Mouse (Mus musculus): ENCODE results near the gene Nudt3. TPM values are rescaled to one million over a fixed set of nuclear protein-coding genes. Genes with fewer than 3 reads are reported as not detected.

The Nudt3 gene
- polyA plus RNA-seq, 1 experiment from 2014 or later, result 47.4 TPM

DNA sequence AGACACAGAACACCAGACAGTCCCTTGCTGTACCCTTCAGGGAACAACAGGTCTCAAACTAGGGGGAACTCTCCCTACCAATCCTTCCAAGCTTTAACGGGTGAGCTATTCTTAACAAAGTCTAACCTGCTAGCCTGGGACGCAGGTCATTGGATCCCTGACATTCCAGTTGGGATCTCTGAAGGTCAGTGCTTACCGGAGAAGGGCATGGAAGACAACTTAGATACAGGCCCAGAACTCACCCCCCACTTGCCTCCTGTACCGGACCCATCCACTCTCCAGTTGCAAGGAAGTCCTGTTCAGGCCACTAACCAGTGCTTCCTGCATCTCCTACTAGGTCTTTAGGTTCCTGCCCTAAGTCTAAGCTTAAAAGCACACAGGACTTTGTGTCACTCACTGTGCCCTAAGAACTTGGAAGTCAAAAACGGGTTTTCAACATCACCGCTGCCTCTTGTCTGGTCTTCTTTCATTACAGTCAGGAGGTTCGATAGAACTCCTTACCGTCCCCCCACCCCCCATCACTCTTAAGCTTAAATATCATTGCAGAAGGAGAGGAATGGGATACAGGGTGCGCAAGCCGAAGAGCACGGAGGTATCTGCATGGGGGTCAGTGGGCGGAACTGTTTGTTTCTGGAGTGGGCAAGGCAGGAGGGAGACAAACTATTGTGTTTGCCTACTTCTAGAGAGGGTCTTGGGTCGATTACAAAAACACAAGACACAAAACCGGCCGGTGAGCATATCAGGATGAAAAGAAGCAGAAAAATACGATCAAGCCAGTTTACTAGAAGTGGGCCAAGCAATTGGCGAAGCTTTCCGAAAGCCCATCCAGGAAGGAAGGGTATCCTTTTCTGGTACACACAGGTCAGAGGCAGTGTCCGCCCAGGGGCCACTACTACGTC is 69.0 kb downstream of the Nudt3 start:
- peak overlapping the region; percentile 94 for H3K9ac ChIP-seq (ENCODE audit: low read depth, low read length)
- H3K27me3 ChIP-seq (ENCODE audit: control insufficient read depth, insufficient read depth, low read length), result no peaks in the 10 kb centered on the region
- peak overlapping the region; percentile 91 for H3K4me3 ChIP-seq (ENCODE audit: low read depth, low read length)
- peak overlapping the region; percentile 99 for H3K27ac ChIP-seq (ENCODE audit: low read depth, low read length)
- peak overlapping the region; percentile 93 for H3K4me2 ChIP-seq
- H3K4me1 ChIP-seq (ENCODE audit: control insufficient read depth, insufficient read depth, low read length), result peaks cover 26% of the 10 kb centered on the region
- no peak for ATAC-seq (replicated peaks; ENCODE audit: insufficient number of reproducible peaks, low FRiP score, low TSS enrichment)
- H3K36me3 ChIP-seq (ENCODE audit: control insufficient read depth, insufficient read depth, low read length), result no peaks in the 10 kb centered on the region
- 40% methylated on average over 20 of the region's 20 CpGs for WGBS (ENCODE audit: insufficient replicate concordance)
- no peaks in the 10 kb centered on the region for H3K9me3 ChIP-seq (replicated peaks; ENCODE audit: control insufficient read depth, low read length)

DNA sequence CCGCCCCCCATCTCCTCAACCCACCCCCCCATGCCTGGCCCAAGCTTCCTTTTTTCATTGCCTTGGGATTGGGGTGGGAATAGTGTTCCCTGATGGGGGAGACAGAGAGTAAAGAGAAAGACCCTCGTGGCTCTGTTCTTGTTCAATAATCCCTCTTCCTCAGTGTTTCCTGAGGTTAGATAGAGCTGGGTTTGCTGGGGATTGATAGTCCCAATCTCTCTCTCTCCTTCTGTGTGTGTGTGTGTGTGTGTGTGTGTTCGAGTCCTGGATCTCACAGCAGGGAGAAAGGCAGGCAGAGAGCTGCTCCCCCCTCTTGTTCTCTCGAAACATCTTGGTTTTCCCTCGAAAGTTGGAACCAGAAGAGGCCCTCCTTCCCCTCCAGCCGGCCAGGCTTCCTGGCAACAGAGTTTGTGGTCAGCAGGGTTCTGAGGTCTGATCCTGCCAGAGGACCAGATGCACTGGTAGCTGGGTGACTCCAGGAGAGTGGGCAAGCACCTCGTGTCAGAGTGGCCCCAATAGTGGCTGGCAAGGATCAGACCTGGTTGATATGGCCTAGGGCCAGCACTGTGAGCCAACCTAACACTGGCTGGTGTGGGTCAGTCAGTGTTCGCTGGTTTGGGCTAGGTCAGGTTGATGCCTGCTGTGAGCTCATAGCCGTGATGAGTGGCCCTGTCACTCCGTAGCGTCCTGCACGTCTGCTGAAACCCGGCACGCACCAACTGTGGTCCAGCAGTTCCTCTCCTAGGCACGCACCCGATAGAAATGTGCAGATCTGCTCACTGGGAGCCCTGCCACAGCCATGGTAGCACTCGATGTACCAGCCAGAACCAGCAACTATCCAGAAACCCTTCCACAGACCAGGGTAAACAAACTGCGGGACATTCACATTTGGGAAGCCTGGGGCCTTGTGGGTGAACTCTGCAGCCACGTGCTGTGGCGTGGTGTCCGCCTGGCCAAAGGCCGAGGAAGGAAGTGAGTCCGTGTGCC is 70.8 kb downstream of the Nudt3 start:
- H3K27me3 ChIP-seq (ENCODE audit: control insufficient read depth, insufficient read depth, low read length), result no peaks in the 10 kb centered on the region

DNA sequence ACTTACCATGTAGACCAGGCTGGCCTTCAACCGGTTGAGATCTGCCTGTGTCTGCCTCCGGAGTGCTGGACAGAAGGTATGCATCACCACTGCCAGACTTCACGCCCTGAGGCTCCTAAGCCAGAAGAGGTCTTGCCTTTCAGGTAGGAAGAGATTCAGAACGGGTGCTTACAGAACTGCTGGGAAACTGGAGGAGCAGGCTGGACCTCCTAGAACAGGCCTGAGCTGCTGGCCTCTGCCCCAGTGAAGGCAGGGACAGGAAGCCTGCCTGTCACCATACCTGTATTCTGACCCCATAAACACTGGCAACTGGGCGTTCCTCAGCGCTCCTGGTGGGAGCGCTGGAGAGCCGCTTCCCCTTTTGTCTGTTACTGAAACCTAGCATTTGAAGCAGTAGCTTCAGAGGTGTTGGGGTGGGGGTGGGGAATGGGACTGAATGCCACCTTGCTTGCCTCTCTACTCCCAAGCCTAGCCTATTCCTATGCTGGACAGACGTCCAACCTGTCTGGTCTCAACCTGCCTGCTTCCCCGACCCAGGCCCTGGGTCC is 71.8 kb downstream of the Nudt3 start:
- no peak for ATAC-seq (replicated peaks; ENCODE audit: insufficient number of reproducible peaks, low FRiP score, low TSS enrichment)
- no peaks in the 10 kb centered on the region for H3K9me3 ChIP-seq (replicated peaks; ENCODE audit: control insufficient read depth, low read length)
- no peak overlapping the region for H3K9ac ChIP-seq (ENCODE audit: low read depth, low read length)
- no peak overlapping the region for H3K27ac ChIP-seq (ENCODE audit: low read depth, low read length)
- 59% methylated on average over 10 of the region's 10 CpGs for WGBS (ENCODE audit: insufficient replicate concordance)
- no peaks in the 10 kb centered on the region for H3K36me3 ChIP-seq (ENCODE audit: control insufficient read depth, insufficient read depth, low read length)
- H3K4me3 ChIP-seq (ENCODE audit: low read depth, low read length), result no peak overlapping the region
- H3K4me1 ChIP-seq (ENCODE audit: control insufficient read depth, insufficient read depth, low read length), result peaks cover 12% of the 10 kb centered on the region
- no peaks in the 10 kb centered on the region for H3K27me3 ChIP-seq (ENCODE audit: control insufficient read depth, insufficient read depth, low read length)
- H3K4me2 ChIP-seq, result no peak overlapping the region

More for the DNA sequence above, 70.8 kb downstream of the Nudt3 start:
- H3K9me3 ChIP-seq (replicated peaks; ENCODE audit: control insufficient read depth, low read length), result no peaks in the 10 kb centered on the region
- no peak overlapping the region for H3K9ac ChIP-seq (ENCODE audit: low read depth, low read length)
- no peak for ATAC-seq (replicated peaks; ENCODE audit: insufficient number of reproducible peaks, low FRiP score, low TSS enrichment)
- H3K4me1 ChIP-seq (ENCODE audit: control insufficient read depth, insufficient read depth, low read length), result peaks cover 12% of the 10 kb centered on the region
- H3K27ac ChIP-seq (ENCODE audit: low read depth, low read length), result no peak overlapping the region
- H3K36me3 ChIP-seq (ENCODE audit: control insufficient read depth, insufficient read depth, low read length), result no peaks in the 10 kb centered on the region
- WGBS (ENCODE audit: insufficient replicate concordance), result 75% methylated on average over 23 of the region's 23 CpGs
- H3K4me2 ChIP-seq, result no peak overlapping the region
- H3K4me3 ChIP-seq (ENCODE audit: low read depth, low read length), result no peak overlapping the region

DNA sequence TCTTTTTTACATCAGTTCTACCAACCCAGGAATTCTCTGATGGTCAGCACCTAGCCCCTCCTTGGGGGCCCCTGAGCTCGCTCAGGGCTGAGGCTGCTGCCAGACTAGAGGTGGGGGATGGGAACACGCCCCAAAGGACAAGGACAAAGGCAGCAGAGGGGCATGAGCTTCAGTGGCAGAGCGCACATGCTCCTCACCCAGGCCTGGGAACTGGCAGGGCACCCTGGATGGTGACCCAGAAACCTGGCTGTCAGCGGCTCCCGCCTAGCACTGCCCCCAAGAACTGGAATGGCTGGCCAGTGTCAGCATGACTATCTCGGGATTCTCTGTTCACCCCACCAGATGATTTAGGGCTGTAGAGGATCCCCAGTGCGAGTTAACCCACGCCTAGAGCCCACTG is 74.1 kb downstream of the Nudt3 start:
- WGBS (ENCODE audit: insufficient replicate concordance), result 62% methylated on average over 8 of the region's 8 CpGs
- Histone ChIP-seq H3K9me3 (replicated peaks; ENCODE audit: control insufficient read depth, low read length) (no peaks in the 10 kb centered on the region), H3K9ac (ENCODE audit: low read depth, low read length) (0 out of 2 replicates have a peak overlapping the region, but pooled peaks have one; percentile 44), H3K4me1 (ENCODE audit: control insufficient read depth, insufficient read depth, low read length) (peaks cover 12% of the 10 kb centered on the region), H3K27me3 (ENCODE audit: control insufficient read depth, insufficient read depth, low read length) (no peaks in the 10 kb centered on the region), H3K4me2 (no peak overlapping the region), H3K27ac (ENCODE audit: low read depth, low read length) (no peak overlapping the region), H3K36me3 (ENCODE audit: control insufficient read depth, insufficient read depth, low read length) (no peaks in the 10 kb centered on the region), H3K4me3 (ENCODE audit: low read depth, low read length) (no peak overlapping the region)
- ATAC-seq (replicated peaks; ENCODE audit: insufficient number of reproducible peaks, low FRiP score, low TSS enrichment), result no peak

DNA sequence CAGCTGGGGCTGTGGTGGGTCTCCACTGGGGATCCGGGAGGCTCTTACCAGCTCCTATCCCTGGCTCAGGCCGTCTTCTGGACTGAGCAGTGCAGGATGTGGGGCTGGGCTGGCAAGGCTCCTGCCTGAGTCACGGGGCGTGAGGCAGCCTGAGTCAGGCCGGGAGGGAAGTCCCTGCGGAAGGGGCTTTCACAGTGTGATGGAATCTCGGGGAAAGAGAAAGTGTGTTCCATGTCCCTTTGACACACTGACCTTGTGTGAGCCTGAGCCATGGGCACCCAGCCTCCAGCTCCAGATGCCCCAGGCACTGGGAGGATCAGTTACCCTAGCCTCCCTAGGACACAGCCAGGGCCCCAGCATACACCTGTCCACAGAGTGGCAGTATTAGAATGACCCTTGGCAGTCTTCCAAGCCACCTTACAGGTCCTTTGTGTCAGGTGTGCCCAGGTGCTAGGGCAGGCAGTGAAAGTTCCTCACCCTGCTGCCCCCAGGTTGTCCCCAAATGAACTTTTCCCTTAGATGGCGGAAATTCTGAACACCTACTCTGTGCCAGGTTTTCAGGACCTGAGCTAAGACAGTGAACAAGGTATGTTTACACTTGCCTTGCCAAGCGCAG is 75.9 kb downstream of the Nudt3 start:
- no peaks in the 10 kb centered on the region for H3K36me3 ChIP-seq (ENCODE audit: control insufficient read depth, insufficient read depth, low read length)
- H3K9me3 ChIP-seq (replicated peaks; ENCODE audit: control insufficient read depth, low read length), result no peaks in the 10 kb centered on the region
- H3K4me1 ChIP-seq (ENCODE audit: control insufficient read depth, insufficient read depth, low read length), result peaks cover 8% of the 10 kb centered on the region
- no peak overlapping the region for H3K4me3 ChIP-seq (ENCODE audit: low read depth, low read length)
- 0 out of 2 replicates have a peak, but pooled peaks have one; percentile 29 for ATAC-seq (replicated peaks; ENCODE audit: insufficient number of reproducible peaks, low FRiP score, low TSS enrichment)
- H3K27me3 ChIP-seq (ENCODE audit: control insufficient read depth, insufficient read depth, low read length), result no peaks in the 10 kb centered on the region
- no peak overlapping the region for H3K4me2 ChIP-seq
- 63% methylated on average over 9 of the region's 9 CpGs for WGBS (ENCODE audit: insufficient replicate concordance)
- peak overlapping the region; percentile 49; the same call in 1 of the 2 replicates for H3K9ac ChIP-seq (ENCODE audit: low read depth, low read length)
- no peak overlapping the region for H3K27ac ChIP-seq (ENCODE audit: low read depth, low read length)

DNA sequence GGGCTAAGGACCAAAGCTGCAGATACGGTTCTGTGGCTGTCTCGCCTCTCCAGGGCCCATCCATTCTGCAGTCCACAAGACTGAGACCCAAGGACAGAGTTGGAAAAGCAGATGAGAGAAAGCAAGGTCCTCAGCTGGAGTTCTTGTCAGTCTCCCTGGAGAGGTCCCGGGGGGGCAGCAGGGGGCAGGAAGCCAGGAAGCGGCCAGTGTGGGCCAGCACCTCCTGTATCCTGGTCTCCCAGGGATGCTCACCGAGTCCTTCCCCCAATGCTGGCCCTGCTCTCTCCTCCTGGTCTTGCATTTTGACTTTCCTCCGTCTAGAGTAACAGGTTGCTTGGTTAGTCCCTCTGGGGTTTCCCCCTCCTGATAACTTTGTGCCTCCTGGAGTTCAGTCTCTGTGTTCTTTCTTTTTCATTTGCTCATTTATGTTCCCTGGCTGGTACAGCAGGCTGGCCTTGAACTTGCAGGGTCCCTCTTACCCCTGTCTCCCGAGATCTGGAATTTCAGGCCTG is 76.7 kb downstream of the Nudt3 start:
- no peak overlapping the region for H3K27ac ChIP-seq (ENCODE audit: low read depth, low read length)
- no peaks in the 10 kb centered on the region for H3K9me3 ChIP-seq (replicated peaks; ENCODE audit: control insufficient read depth, low read length)
- peak overlapping the region; percentile 49; the same call in 1 of the 2 replicates for H3K9ac ChIP-seq (ENCODE audit: low read depth, low read length)
- ATAC-seq (replicated peaks; ENCODE audit: insufficient number of reproducible peaks, low FRiP score, low TSS enrichment), result no peak
- no peak overlapping the region for H3K4me2 ChIP-seq
- peaks cover 8% of the 10 kb centered on the region for H3K4me1 ChIP-seq (ENCODE audit: control insufficient read depth, insufficient read depth, low read length)
- H3K27me3 ChIP-seq (ENCODE audit: control insufficient read depth, insufficient read depth, low read length), result no peaks in the 10 kb centered on the region
- 59% methylated on average over 7 of the region's 7 CpGs for WGBS (ENCODE audit: insufficient replicate concordance)
- H3K4me3 ChIP-seq (ENCODE audit: low read depth, low read length), result no peak overlapping the region
- H3K36me3 ChIP-seq (ENCODE audit: control insufficient read depth, insufficient read depth, low read length), result no peaks in the 10 kb centered on the region

DNA sequence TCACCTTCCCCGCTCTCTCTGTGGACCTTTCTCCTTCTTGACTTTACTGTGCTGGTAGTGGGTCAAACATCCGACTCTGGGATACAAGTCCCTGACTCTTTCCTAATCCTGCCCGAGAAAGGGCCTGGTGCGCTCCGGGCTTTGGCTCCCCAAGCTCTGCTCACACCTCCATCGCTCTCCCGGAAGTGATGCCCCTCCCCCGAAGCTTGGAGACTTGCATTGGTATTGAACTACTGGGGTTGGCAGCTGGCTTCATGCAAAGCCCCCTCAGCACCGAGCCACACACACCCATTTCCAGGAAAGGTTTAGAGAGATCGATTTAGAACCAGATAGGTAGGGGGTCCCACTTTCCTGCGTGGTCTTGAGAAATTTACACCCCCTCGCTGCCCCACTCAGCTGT is 77.3 kb downstream of the Nudt3 start:
- Histone ChIP-seq H3K4me3 (ENCODE audit: low read depth, low read length) (no peak overlapping the region), H3K36me3 (ENCODE audit: control insufficient read depth, insufficient read depth, low read length) (no peaks in the 10 kb centered on the region), H3K27me3 (ENCODE audit: control insufficient read depth, insufficient read depth, low read length) (no peaks in the 10 kb centered on the region), H3K9me3 (replicated peaks; ENCODE audit: control insufficient read depth, low read length) (no peaks in the 10 kb centered on the region), H3K9ac (ENCODE audit: low read depth, low read length) (no peak overlapping the region), H3K4me2 (no peak overlapping the region), H3K4me1 (ENCODE audit: control insufficient read depth, insufficient read depth, low read length) (peaks cover 8% of the 10 kb centered on the region), H3K27ac (ENCODE audit: low read depth, low read length) (no peak overlapping the region)
- 40% methylated on average over 12 of the region's 12 CpGs for WGBS (ENCODE audit: insufficient replicate concordance)
- ATAC-seq (replicated peaks; ENCODE audit: insufficient number of reproducible peaks, low FRiP score, low TSS enrichment), result no peak

DNA sequence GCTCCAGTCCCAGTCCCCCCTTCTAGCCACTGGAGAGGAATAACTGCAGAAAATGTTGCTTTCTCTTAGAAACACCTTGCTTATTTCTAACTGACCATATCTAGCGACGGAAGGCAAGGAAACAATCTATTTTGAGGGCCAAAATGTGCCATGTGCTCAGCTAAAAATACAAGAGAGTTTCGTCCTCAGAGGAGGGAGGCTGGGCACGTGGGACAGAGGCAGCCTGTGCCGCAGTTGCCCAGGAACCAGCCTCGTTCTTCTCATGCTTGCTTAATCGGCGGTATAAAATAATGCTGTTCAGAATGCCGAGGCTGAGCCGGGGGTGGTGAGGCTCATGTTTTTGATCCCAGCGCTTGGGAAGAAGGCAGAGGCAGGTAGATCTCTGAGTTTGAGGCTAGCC is 78.7 kb downstream of the Nudt3 start:
- H3K4me1 ChIP-seq (ENCODE audit: control insufficient read depth, insufficient read depth, low read length), result peaks cover 5% of the 10 kb centered on the region
- 76% methylated on average over 11 of the region's 11 CpGs for WGBS (ENCODE audit: insufficient replicate concordance)
- no peak overlapping the region for H3K4me2 ChIP-seq
- H3K27me3 ChIP-seq (ENCODE audit: control insufficient read depth, insufficient read depth, low read length), result no peaks in the 10 kb centered on the region
- H3K27ac ChIP-seq (ENCODE audit: low read depth, low read length), result no peak overlapping the region
- no peaks in the 10 kb centered on the region for H3K36me3 ChIP-seq (ENCODE audit: control insufficient read depth, insufficient read depth, low read length)
- no peak overlapping the region for H3K9ac ChIP-seq (ENCODE audit: low read depth, low read length)
- H3K9me3 ChIP-seq (replicated peaks; ENCODE audit: control insufficient read depth, low read length), result no peaks in the 10 kb centered on the region
- no peak for ATAC-seq (replicated peaks; ENCODE audit: insufficient number of reproducible peaks, low FRiP score, low TSS enrichment)
- no peak overlapping the region for H3K4me3 ChIP-seq (ENCODE audit: low read depth, low read length)

Data from heart, embryonic 11.5 days (tissue).